10 mouse cellular contexts compared by ENCODE assay signal in genomic region chr4:101234753-101235152, GRCm38 (mm10). TPM values are rescaled to one million over a fixed set of nuclear protein-coding genes. Genes with fewer than 3 reads are reported as not detected.
DNase-seq lines count a peak whose midpoint lies in the region; ATAC-seq and TF ChIP-seq lines count a peak whose summit lies in the region.
"Had no signal": no experiment of that assay in that cellular context is flagged by ENCODE, and none has a peak within 500 bp of the region (broad histone marks: within the 10 kb centered on the region; RNA-seq: fewer than 3 reads in every experiment).

No protein-coding gene starts in this region.

- H3K4me2 ChIP-seq in heart, embryonic 16.5 days (ENCODE audit: low read depth, low read length), result no peak overlapping the region
- no peak overlapping the region for H3K4me2 ChIP-seq in limb, embryonic 15.5 days
- H3K4me2 ChIP-seq in stomach, embryonic 16.5 days (ENCODE audit: low read depth, low read length), result no peak overlapping the region
- H3K4me2 ChIP-seq: embryonic facial prominence, embryonic 13.5 days; forebrain, embryonic 15.5 days had no signal

- ATAC-seq in heart, embryonic 16.5 days (replicated peaks; ENCODE audit: extremely low read depth, insufficient read depth, low FRiP score), result no peak
- no peak for ATAC-seq in limb, embryonic 15.5 days (ENCODE audit: insufficient number of reproducible peaks, low FRiP score, low TSS enrichment, low read depth)
- ATAC-seq in stomach, embryonic 16.5 days (ENCODE audit: insufficient read depth, low FRiP score), result 0 out of 2 replicates have a peak, but pooled peaks have one; percentile 12
- ATAC-seq in megakaryocyte-erythroid progenitor cell, adult 5-6 weeks (replicated peaks; ENCODE audit: low FRiP score, low TSS enrichment, poor library complexity, severe bottlenecking), result no peak
- ATAC-seq: forebrain, embryonic 15.5 days had no signal

- H3K9me3 ChIP-seq in heart, embryonic 16.5 days (replicated peaks; ENCODE audit: control insufficient read depth, low read length), result no peaks in the 10 kb centered on the region
- no peaks in the 10 kb centered on the region for H3K9me3 ChIP-seq in limb, embryonic 15.5 days
- no peaks in the 10 kb centered on the region for H3K9me3 ChIP-seq in limb, embryonic 10.5 days (replicated peaks)
- H3K9me3 ChIP-seq in stomach, embryonic 16.5 days (replicated peaks; ENCODE audit: control insufficient read depth, low read length), result no peaks in the 10 kb centered on the region
- H3K9me3 ChIP-seq: embryonic facial prominence, embryonic 13.5 days; forebrain, embryonic 15.5 days; G1E had no signal

- H3K27ac ChIP-seq in heart, embryonic 16.5 days (ENCODE audit: low read length), result 0 out of 2 replicates have a peak overlapping the region, but pooled peaks have one; percentile 30
- H3K27ac ChIP-seq in limb, embryonic 15.5 days, result 0 out of 2 replicates have a peak overlapping the region, but pooled peaks have one; percentile 11
- H3K27ac ChIP-seq in limb, embryonic 10.5 days, result no peak overlapping the region
- H3K27ac ChIP-seq in embryonic fibroblast, embryonic 13.5 days (ENCODE audit: insufficient read depth, low read length), result peak overlapping the region; percentile 47
- no peak overlapping the region; the same call in 1 of the 2 replicates for H3K27ac ChIP-seq in stomach, embryonic 16.5 days (ENCODE audit: low read length)
- H3K27ac ChIP-seq: forebrain, embryonic 15.5 days had no signal

- H3K4me1 ChIP-seq in heart, embryonic 16.5 days (ENCODE audit: control insufficient read depth, insufficient read depth, low read length), result peaks cover 16% of the 10 kb centered on the region
- peaks cover 9% of the 10 kb centered on the region for H3K4me1 ChIP-seq in limb, embryonic 15.5 days
- peaks cover 12% of the 10 kb centered on the region for H3K4me1 ChIP-seq in limb, embryonic 10.5 days
- peaks cover 5% of the 10 kb centered on the region for H3K4me1 ChIP-seq in embryonic fibroblast, embryonic 13.5 days (ENCODE audit: control insufficient read depth, insufficient read depth, low read length)
- peaks cover 15% of the 10 kb centered on the region for H3K4me1 ChIP-seq in stomach, embryonic 16.5 days (ENCODE audit: control insufficient read depth, insufficient read depth, low read length)
- H3K4me1 ChIP-seq: forebrain, embryonic 15.5 days had no signal

- H3K36me3 ChIP-seq in heart, embryonic 16.5 days (ENCODE audit: control insufficient read depth, insufficient read depth), result no peaks in the 10 kb centered on the region
- H3K36me3 ChIP-seq in limb, embryonic 15.5 days, result no peaks in the 10 kb centered on the region
- H3K36me3 ChIP-seq in limb, embryonic 10.5 days, result no peaks in the 10 kb centered on the region
- H3K36me3 ChIP-seq in stomach, embryonic 16.5 days (ENCODE audit: control insufficient read depth, insufficient read depth, low read length), result no peaks in the 10 kb centered on the region
- H3K36me3 ChIP-seq: embryonic facial prominence, embryonic 13.5 days; forebrain, embryonic 15.5 days had no signal

- no peak for DNase-seq in heart, adult 11 months
- DNase-seq in limb, embryonic 10.5 days (ENCODE audit: low spot score), result no peak

- 79% methylated on average over 1 of the region's 1 CpGs for WGBS in heart, embryonic 16.5 days
- WGBS in limb, embryonic 15.5 days, result 40% methylated on average over 1 of the region's 1 CpGs
- 53% methylated on average over 1 of the region's 1 CpGs for WGBS in limb, embryonic 10.5 days
- 71% methylated on average over 1 of the region's 1 CpGs for WGBS in stomach, embryonic 16.5 days

- no peak for TF ChIP-seq CTCF in embryonic fibroblast, embryonic 13.5 days (IDR thresholded peaks at IDR 0.05; ENCODE audit: borderline replicate concordance, insufficient read depth, low read length)

- no peak for TF ChIP-seq POLR2A in embryonic fibroblast, embryonic 13.5 days (IDR thresholded peaks at IDR 0.05; ENCODE audit: low read depth, low read length)

- no peak overlapping the region for H3K4me3 ChIP-seq in heart, embryonic 16.5 days (ENCODE audit: low read length)
- H3K4me3 ChIP-seq in limb, embryonic 15.5 days, result no peak overlapping the region
- no peak overlapping the region for H3K4me3 ChIP-seq in limb, embryonic 10.5 days
- H3K4me3 ChIP-seq in embryonic fibroblast, embryonic 13.5 days (ENCODE audit: insufficient read depth, low read length), result no peak overlapping the region
- no peak overlapping the region for H3K4me3 ChIP-seq in stomach, embryonic 16.5 days (replicated peaks; ENCODE audit: low read length)
- H3K4me3 ChIP-seq: embryonic facial prominence, embryonic 13.5 days; forebrain, embryonic 15.5 days had no signal

- H3K9ac ChIP-seq in heart, embryonic 16.5 days (ENCODE audit: low read length), result no peak overlapping the region
- H3K9ac ChIP-seq in limb, embryonic 15.5 days, result no peak overlapping the region
- no peak overlapping the region for H3K9ac ChIP-seq in stomach, embryonic 16.5 days (ENCODE audit: low read length)
- H3K9ac ChIP-seq: forebrain, embryonic 15.5 days had no signal

- no peaks in the 10 kb centered on the region for H3K27me3 ChIP-seq in heart, embryonic 16.5 days (ENCODE audit: control insufficient read depth, insufficient read depth, low read length)
- no peaks in the 10 kb centered on the region for H3K27me3 ChIP-seq in limb, embryonic 15.5 days
- no peaks in the 10 kb centered on the region for H3K27me3 ChIP-seq in limb, embryonic 10.5 days (ENCODE audit: low read depth, poor library complexity, severe bottlenecking)
- no peaks in the 10 kb centered on the region for H3K27me3 ChIP-seq in stomach, embryonic 16.5 days (ENCODE audit: control insufficient read depth, insufficient read depth, low read length)
- H3K27me3 ChIP-seq: embryonic facial prominence, embryonic 13.5 days; forebrain, embryonic 15.5 days had no signal

RNA-seq across cellular contexts. Expression of gene Jak1, which starts 30.3 kb away (rescaled TPM):
- 63.3 and 65.7 TPM in 2 replicates for polyA plus RNA-seq in heart, embryonic 16.5 days (2015; fragmentation: Nextera tagmentation; extraction: Ambion mirVana)
- polyA plus RNA-seq in limb, embryonic 15.5 days (2015; fragmentation: Nextera tagmentation; extraction: Ambion mirVana), result 99.7 and 99.9 TPM in 2 replicates
- 47.7 and 53.9 TPM in 2 replicates for polyA plus RNA-seq in limb, embryonic 10.5 days (2016; fragmentation: Nextera tagmentation; extraction: Ambion mirVana)
- 186 and 192 TPM in 2 replicates for polyA plus RNA-seq in embryonic fibroblast, embryonic 13.5 days (2011; ENCODE audit: insufficient read length, low read depth, missing spikeins)
- 91.4 and 95.3 TPM in 2 replicates for polyA plus RNA-seq in stomach, embryonic 16.5 days (2015; fragmentation: Nextera tagmentation; extraction: Ambion mirVana)
- total RNA-seq in megakaryocyte-erythroid progenitor cell, adult 5-6 weeks (2014; fragmentation: Nextera tagmentation), result 82.6 and 108 TPM in 2 replicates
- total RNA-seq in megakaryocyte-erythroid progenitor cell, adult 5-6 weeks (2017), result 84.7 and 85.5 TPM in 2 replicates

Comparison
In these comparisons a context has a peak if more than half of its experiments do, and no peak if none do; other contexts are left out.
1. H3K27ac ChIP-seq: peak in heart, embryonic 16.5 days (single experiment), limb, embryonic 15.5 days (single experiment) and embryonic fibroblast, embryonic 13.5 days (single experiment); none in limb, embryonic 10.5 days (single experiment) and stomach, embryonic 16.5 days (single experiment).